Mouse (Mus musculus) heart, adult 2 months (tissue): ENCODE measurements around the gene Pex6. TPM values are rescaled to one million over a fixed set of nuclear protein-coding genes. Genes with fewer than 3 reads are reported as not detected.

ENCODE experiments used
- DNase-seq, 2 experiments: peaks; one replicate each; pipeline ENCODE4 v3.0.0; 2021
- H3K27ac ChIP-seq: fragments of 200-600 bp; 2 replicates; pipeline ENCODE4 v1.8.1; 2022
- H3K27me3 ChIP-seq: fragments of 200-500 bp; 2 replicates; pipeline ENCODE4 v1.6.1; 2012; ENCODE audit warnings: mild to moderate bottlenecking, low read length, inconsistent platforms, mixed read lengths; ENCODE audit not compliant: control insufficient read depth, insufficient read depth
- H3K36me3 ChIP-seq: fragments of 200-500 bp; 2 replicates; pipeline ENCODE4 v1.6.1; 2012; ENCODE audit warnings: low read length, inconsistent platforms; ENCODE audit not compliant: control insufficient read depth, insufficient read depth
- H3K4me1 ChIP-seq: fragments of 200-500 bp; 2 replicates; pipeline ENCODE4 v1.6.1; 2011; ENCODE audit warnings: low read length; ENCODE audit not compliant: control insufficient read depth, insufficient read depth
- H3K4me3 ChIP-seq: fragments of 200-600 bp; 2 replicates; pipeline ENCODE4 v1.8.1; 2022
- H3K79me2 ChIP-seq: fragments of 200-500 bp; replicated peaks from 2 replicates; pipeline ENCODE4 v1.6.1; 2012; ENCODE audit warnings: mild to moderate bottlenecking, inconsistent platforms, low read length, moderate library complexity, mixed read lengths; ENCODE audit not compliant: control insufficient read depth, insufficient read depth
- H3K9ac ChIP-seq: fragments of 200-500 bp; 2 replicates; pipeline ENCODE4 v1.6.1; 2012; ENCODE audit warnings: low read depth, mild to moderate bottlenecking, control low read depth, inconsistent platforms, low read length, mixed read lengths
- CTCF ChIP-seq: fragments of 200-600 bp; IDR thresholded peaks from 2 replicates; pipeline ENCODE4 v1.8.1; 2022; ENCODE audit warnings: antibody characterized with exemption, mild to moderate bottlenecking, moderate library complexity
- EP300 ChIP-seq: fragments of 200-500 bp; IDR thresholded peaks from 2 replicates; pipeline ENCODE4 v1.6.1; 2011; ENCODE audit warnings: low read depth, low read length, control low read depth; ENCODE audit not compliant: insufficient read depth
- POLR2A ChIP-seq: fragments of 200-500 bp; IDR thresholded peaks from 2 replicates; pipeline ENCODE4 v1.6.1; 2011; ENCODE audit warnings: mild to moderate bottlenecking, low read depth, low read length, control low read depth; ENCODE audit not compliant: insufficient read depth
- WGBS: fragments of 180-500 bp; shearing (Covaris S2); methylation state at CpG from one replicate; pipeline ENCODE4 v1.1.7; 2018; 5-methylcytosine and 5-hydroxymethylcytosine counted together
- intact Hi-C: fragments of 180-260 bp; cut with DNase I; formaldehyde crosslinking; loops from one replicate; pipeline ENCODE4 v1.15.1; 2025
- polyA plus RNA-seq: library from polyadenylated mRNA; depleted of rRNA; stranded (reverse); fragments of >200 nt; gene quantifications from 2 replicates; pipeline ENCODE4 v1.2.3, GENCODE M21; 2012
- total RNA-seq, 2 experiments: library from RNA; stranded (reverse); gene quantifications; 2 replicates each; pipeline ENCODE4 v1.2.3; 2021

Pex6 gene
- total and polyA plus RNA-seq, 3 experiments, result 33.4 to 36.5 (median 34.1) TPM

DNA sequence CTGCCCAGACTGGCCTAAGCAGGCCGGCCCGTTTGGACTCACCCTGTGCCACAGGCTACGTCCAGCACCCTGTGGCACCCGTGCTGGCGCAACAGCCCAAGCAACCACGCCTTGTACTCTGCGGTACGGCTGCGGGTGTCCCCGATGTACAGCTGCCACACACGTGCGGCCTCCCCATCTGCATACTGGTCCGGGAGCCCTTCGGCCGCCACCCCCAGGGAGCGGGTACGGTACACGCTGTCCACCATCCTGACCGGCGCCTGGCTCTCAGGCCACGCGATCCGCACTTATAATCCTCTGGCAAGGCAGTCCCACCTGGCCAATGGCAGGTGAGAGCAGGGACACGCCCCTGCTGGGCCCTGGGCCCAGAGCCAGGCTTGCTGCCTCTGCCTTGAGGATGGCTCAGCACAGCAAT lies 17.6 kb downstream of the Pex6 start, which contains the start of gene Gnmt:
Gnmt (minus strand) TSS at position 265 of the 415 bp plus-strand sequence.
- H3K79me2 ChIP-seq, result no peaks in the 10 kb centered on the region
- no peak for DNase-seq

GRCm38 (mm10) chr17:46734055-46734454 lies 22.8 kb downstream of the Pex6 start:
- H3K36me3 ChIP-seq, result no peaks in the 10 kb centered on the region
- H3K9ac ChIP-seq, result no peak overlapping the region
- no peaks in the 10 kb centered on the region for H3K79me2 ChIP-seq
- intact Hi-C loops, result no loop called here
- WGBS, result 95% methylated on average over 3 of the region's 3 CpGs
- no peak overlapping the region for H3K4me3 ChIP-seq
- no peaks in the 10 kb centered on the region for H3K27me3 ChIP-seq
- TF ChIP-seq CTCF, result no peak
- no peak for TF ChIP-seq EP300
- TF ChIP-seq POLR2A, result no peak
- no peak overlapping the region for H3K27ac ChIP-seq
- DNase-seq, result no peak
- no peaks in the 10 kb centered on the region for H3K4me1 ChIP-seq

More for the DNA sequence above, 17.6 kb downstream of the Pex6 start, which contains the start of gene Gnmt:
- Histone ChIP-seq H3K4me3 (no peak within 1 kb of the TSS), H3K9ac (no peak within 1 kb of the TSS), H3K27me3 (no peaks in the 10 kb centered on the region), H3K36me3 (no peaks in the 10 kb centered on the region), H3K27ac (no peak within 1 kb of the TSS), H3K4me1 (no peaks in the 10 kb centered on the region)
- TF ChIP-seq POLR2A (no peak), EP300 (no peak), CTCF (no peak)
- WGBS, result 21% methylated on average over 24 of the region's 24 CpGs
- intact Hi-C loops, result no loop called here

GRCm38 (mm10) chr17:46735287-46735686 lies 24.0 kb downstream of the Pex6 start:
- no peaks in the 10 kb centered on the region for H3K27me3 ChIP-seq
- H3K9ac ChIP-seq, result no peak overlapping the region
- DNase-seq, result no peak
- TF ChIP-seq EP300 (no peak), CTCF (no peak), POLR2A (no peak)
- H3K27ac ChIP-seq, result no peak overlapping the region
- no peaks in the 10 kb centered on the region for H3K79me2 ChIP-seq
- H3K4me3 ChIP-seq, result no peak overlapping the region
- intact Hi-C loops, result no loop called here
- no peaks in the 10 kb centered on the region for H3K4me1 ChIP-seq
- no peaks in the 10 kb centered on the region for H3K36me3 ChIP-seq
- WGBS, result 92% methylated on average over 7 of the region's 7 CpGs

DNA sequence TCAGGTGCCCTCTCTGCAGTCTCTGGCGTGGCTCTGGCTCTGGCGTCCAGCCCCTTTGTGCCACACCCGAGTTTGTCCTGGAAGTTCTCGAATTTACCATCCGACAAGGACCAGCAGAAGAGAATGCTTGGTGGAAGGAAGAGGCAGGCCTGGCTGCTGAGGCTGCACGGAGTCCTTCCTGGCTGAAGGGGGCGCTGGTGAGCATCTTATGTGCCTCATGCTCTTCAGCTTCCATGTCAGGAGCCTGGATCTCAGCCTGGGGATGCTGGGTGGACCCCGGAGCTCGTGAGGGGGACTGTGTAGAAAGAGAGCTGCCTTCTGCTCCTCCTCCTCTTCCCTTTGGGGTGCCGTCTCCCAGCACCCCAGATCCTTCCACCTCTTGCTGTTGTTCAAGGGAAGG lies 24.9 kb downstream of the Pex6 start:
- Histone ChIP-seq H3K79me2 (no peaks in the 10 kb centered on the region), H3K36me3 (no peaks in the 10 kb centered on the region), H3K27me3 (no peaks in the 10 kb centered on the region), H3K27ac (no peak overlapping the region), H3K4me3 (no peak overlapping the region), H3K4me1 (no peaks in the 10 kb centered on the region), H3K9ac (no peak overlapping the region)
- intact Hi-C loops, result no loop called here
- no peak for DNase-seq
- 61% methylated on average over 10 of the region's 10 CpGs for WGBS
- TF ChIP-seq POLR2A (no peak), CTCF (peak; percentile 58)

DNA sequence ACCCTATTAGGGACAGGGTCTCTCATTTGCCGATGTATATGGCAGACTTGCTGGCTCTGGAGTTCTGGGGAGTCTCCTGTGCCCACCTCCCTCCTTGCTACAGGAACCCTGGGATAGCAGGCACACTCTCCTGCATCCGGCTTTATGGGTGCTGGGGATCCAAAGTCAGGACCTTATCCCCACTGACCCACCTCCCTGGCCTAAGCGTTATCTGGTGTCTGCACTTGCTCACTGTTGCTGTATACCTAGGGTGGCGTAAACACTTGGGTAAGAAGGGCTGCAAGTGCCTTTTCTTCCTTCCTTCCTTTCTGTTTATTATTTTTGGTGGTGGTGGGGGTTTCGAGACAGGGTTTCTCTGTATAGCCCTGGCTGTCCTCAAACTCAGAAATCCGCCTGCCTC lies 30.0 kb downstream of the Pex6 start:
- intact Hi-C loops, result no loop called here
- Histone ChIP-seq H3K27me3 (no peaks in the 10 kb centered on the region), H3K27ac (no peak overlapping the region), H3K4me3 (no peak overlapping the region), H3K79me2 (no peaks in the 10 kb centered on the region), H3K36me3 (no peaks in the 10 kb centered on the region), H3K9ac (no peak overlapping the region), H3K4me1 (no peaks in the 10 kb centered on the region)
- no peak for DNase-seq
- 95% methylated on average over 6 of the region's 6 CpGs for WGBS
- TF ChIP-seq EP300 (no peak), POLR2A (no peak), CTCF (no peak)

DNA sequence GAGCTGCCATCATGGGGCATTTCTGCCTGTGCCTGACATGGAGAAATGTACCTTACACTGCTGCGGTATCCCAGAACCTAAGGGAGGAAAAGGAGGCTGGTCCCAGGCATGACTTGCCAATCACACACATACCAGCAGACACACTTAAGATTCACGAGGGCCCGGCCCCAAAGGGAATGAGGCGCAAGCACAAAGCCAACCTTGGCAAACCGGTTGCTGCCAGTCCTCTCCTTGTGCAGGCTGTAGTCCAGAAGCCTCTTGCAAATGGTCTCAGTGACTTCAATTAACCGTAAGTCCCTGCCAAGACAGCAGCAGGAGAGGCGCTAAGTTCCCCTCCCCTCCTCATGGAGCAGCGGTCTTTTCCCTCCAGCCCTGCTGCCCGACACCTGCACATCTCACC lies 31.7 kb downstream of the Pex6 start:
- Histone ChIP-seq H3K79me2 (no peaks in the 10 kb centered on the region), H3K4me3 (no peak overlapping the region), H3K27ac (no peak overlapping the region), H3K9ac (no peak overlapping the region), H3K36me3 (no peaks in the 10 kb centered on the region), H3K4me1 (no peaks in the 10 kb centered on the region), H3K27me3 (no peaks in the 10 kb centered on the region)
- TF ChIP-seq POLR2A (no peak), EP300 (no peak), CTCF (no peak)
- no peak for DNase-seq
- WGBS, result 89% methylated on average over 9 of the region's 9 CpGs
- intact Hi-C loops, result no loop called here
